Mouse (Mus musculus): ENCODE measurements around the gene Vcp. TPM values are rescaled to one million over a fixed set of nuclear protein-coding genes. Genes with fewer than 3 reads are reported as not detected.
"Not testable (repeated sequence)": the region's sequence is repeated elsewhere in the genome, so short reads cannot be mapped to it uniquely, and the experiment has no call there.

Vcp gene
- total RNA-seq, 2 experiments from 2014 or later: 260 to 262 TPM

- DNase-seq: peak; percentile 75
- intact Hi-C loops (cut with DNase I; ENCODE audit: low total_unique reads): no loop called here
Observed at GRCm38 (mm10) chr4:42999451-43000140, 711 bp downstream of the Vcp start.

- no peak for DNase-seq
- intact Hi-C loops (cut with DNase I; ENCODE audit: low total_unique reads): no loop called here
Observed at GRCm38 (mm10) chr4:42998022-42998421, 2.3 kb downstream of the Vcp start.

GRCm38 (mm10) chr4:42988296-42988695 lies 12.0 kb downstream of the Vcp start:
- intact Hi-C loops (cut with DNase I; ENCODE audit: low total_unique reads): no loop called here
- DNase-seq: no peak

GRCm38 (mm10) chr4:42980467-42980866 lies 19.8 kb downstream of the Vcp start:
- DNase-seq; intact Hi-C loops (cut with DNase I; ENCODE audit: low total_unique reads): not testable (repeated sequence)

- intact Hi-C loops (cut with DNase I; ENCODE audit: low total_unique reads): no loop called here
Observed at GRCm38 (mm10) chr4:42978062-42978461, 22.2 kb downstream of the Vcp start.

GRCm38 (mm10) chr4:42973868-42974267 lies 26.4 kb downstream of the Vcp start:
- intact Hi-C loops (cut with DNase I; ENCODE audit: low total_unique reads): no loop called here
- DNase-seq: no peak

More at GRCm38 (mm10) chr4:42978062-42978461, 22.2 kb downstream of the Vcp start:
- no peak for DNase-seq

- no peak for DNase-seq
- intact Hi-C loops (cut with DNase I; ENCODE audit: low total_unique reads): no loop called here
Observed at GRCm38 (mm10) chr4:42972952-42973351, 27.4 kb downstream of the Vcp start.

- DNase-seq: no peak
- intact Hi-C loops (cut with DNase I; ENCODE audit: low total_unique reads): loop anchor here (5.0 kb wide), 1 partner anchor 92 kb away; no protein-coding TSS in a partner anchor
Observed at GRCm38 (mm10) chr4:42969304-42969703, 31.0 kb downstream of the Vcp start, which contains the start of gene 1700022I11Rik. Gene 1700022I11Rik (plus strand): TSS chr4:42969604.

GRCm38 (mm10) chr4:42965039-42965719 lies 35.1 kb downstream of the Vcp start:
- intact Hi-C loops (cut with DNase I; ENCODE audit: low total_unique reads): loop anchor here (5.0 kb wide), 1 partner anchor 88 kb away; no protein-coding TSS in a partner anchor
- DNase-seq: no peak

GRCm38 (mm10) chr4:42963480-42963879 lies 36.8 kb downstream of the Vcp start:
- intact Hi-C loops (cut with DNase I; ENCODE audit: low total_unique reads): no loop called here
- DNase-seq: no peak

GRCm38 (mm10) chr4:42961592-42961991 lies 38.7 kb downstream of the Vcp start:
- intact Hi-C loops (cut with DNase I; ENCODE audit: low total_unique reads): no loop called here
- peak; percentile 55 for DNase-seq

GRCm38 (mm10) chr4:42959382-42959781 lies 40.9 kb downstream of the Vcp start:
- intact Hi-C loops (cut with DNase I; ENCODE audit: low total_unique reads): no loop called here
- no peak for DNase-seq

- intact Hi-C loops (cut with DNase I; ENCODE audit: low total_unique reads): no loop called here
- no peak for DNase-seq
Observed at GRCm38 (mm10) chr4:42958942-42959341, 41.4 kb downstream of the Vcp start.

- intact Hi-C loops (cut with DNase I; ENCODE audit: low total_unique reads): no loop called here
- DNase-seq: no peak
Observed at GRCm38 (mm10) chr4:42957979-42958378, 42.3 kb downstream of the Vcp start.

- no peak for DNase-seq
- intact Hi-C loops (cut with DNase I; ENCODE audit: low total_unique reads): no loop called here
Observed at GRCm38 (mm10) chr4:42957306-42957705, 43.0 kb downstream of the Vcp start.

- intact Hi-C loops (cut with DNase I; ENCODE audit: low total_unique reads): no loop called here
- DNase-seq: no peak
Observed at GRCm38 (mm10) chr4:42956581-42956980, 43.7 kb downstream of the Vcp start.

- no peak for DNase-seq
- intact Hi-C loops (cut with DNase I; ENCODE audit: low total_unique reads): no loop called here
Observed at GRCm38 (mm10) chr4:42955200-42955599, 45.1 kb downstream of the Vcp start.

GRCm38 (mm10) chr4:42954297-42954696 lies 46.0 kb downstream of the Vcp start:
- peak; percentile 77 for DNase-seq
- intact Hi-C loops (cut with DNase I; ENCODE audit: low total_unique reads): no loop called here

- intact Hi-C loops (cut with DNase I; ENCODE audit: low total_unique reads): no loop called here
- peak; percentile 85 for DNase-seq
Observed at GRCm38 (mm10) chr4:42953435-42954094, 46.7 kb downstream of the Vcp start.

- DNase-seq: peak; percentile 77
- intact Hi-C loops (cut with DNase I; ENCODE audit: low total_unique reads): no loop called here
Observed at GRCm38 (mm10) chr4:42952563-42952962, 47.7 kb downstream of the Vcp start.
